Mouse (Mus musculus): Measurements from ENCODE around the gene Svep1. TPM values are rescaled to one million over a fixed set of nuclear protein-coding genes. Genes with fewer than 3 reads are reported as not detected.

The Svep1 gene
- total RNA-seq, 2 experiments from 2014 or later: 0.64 to 0.72 TPM

- H3K4me3 ChIP-seq: no peak overlapping the region
- H3K27ac ChIP-seq: no peak overlapping the region
- DNase-seq (ENCODE audit: low spot score in 2 of 2): no peak
- no peak for TF ChIP-seq CTCF (conservative IDR thresholded peaks at IDR 0.05)
Measured at GRCm38 (mm10) chr4:58097732-58098131, 108.9 kb downstream of the Svep1 start.

DNA sequence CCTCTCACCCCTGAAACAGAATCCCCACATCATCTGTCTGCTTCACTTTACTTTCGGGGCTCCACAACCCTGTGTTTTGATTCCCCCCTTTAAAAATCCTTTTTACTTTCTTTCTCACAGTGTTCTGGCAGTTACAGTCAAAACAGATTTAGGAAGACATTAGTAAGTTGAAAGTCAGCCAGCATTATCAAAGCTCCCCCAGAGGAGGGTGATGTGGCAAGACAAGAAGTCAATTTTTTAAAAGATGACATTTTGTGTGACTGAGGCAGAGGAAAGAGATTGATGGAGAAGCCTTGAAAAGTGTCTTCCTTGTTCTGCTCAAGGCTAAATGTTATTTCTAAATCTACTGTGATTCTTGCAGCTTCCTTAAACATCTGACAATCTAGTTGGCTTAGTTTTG is 119.9 kb downstream of the Svep1 start:
- no peak overlapping the region for H3K4me3 ChIP-seq

GRCm38 (mm10) chr4:58086151-58086550 is 120.5 kb downstream of the Svep1 start:
- TF ChIP-seq CTCF (conservative IDR thresholded peaks at IDR 0.05): no peak
- Histone ChIP-seq H3K4me3 (no peak overlapping the region), H3K27ac (no peak overlapping the region)
- DNase-seq (ENCODE audit: low spot score in 2 of 2): no peak

More for the DNA sequence above, 119.9 kb downstream of the Svep1 start:
- no peak overlapping the region for H3K27ac ChIP-seq
- TF ChIP-seq CTCF (conservative IDR thresholded peaks at IDR 0.05): no peak
- no peak for DNase-seq (ENCODE audit: low spot score in 2 of 2)

- no peak overlapping the region for H3K27ac ChIP-seq
- TF ChIP-seq CTCF (conservative IDR thresholded peaks at IDR 0.05): peak; percentile 40
- H3K4me3 ChIP-seq: no peak overlapping the region
- no peak for DNase-seq (ENCODE audit: low spot score in 2 of 2)
Measured at GRCm38 (mm10) chr4:58085340-58085739, 121.3 kb downstream of the Svep1 start.

DNA sequence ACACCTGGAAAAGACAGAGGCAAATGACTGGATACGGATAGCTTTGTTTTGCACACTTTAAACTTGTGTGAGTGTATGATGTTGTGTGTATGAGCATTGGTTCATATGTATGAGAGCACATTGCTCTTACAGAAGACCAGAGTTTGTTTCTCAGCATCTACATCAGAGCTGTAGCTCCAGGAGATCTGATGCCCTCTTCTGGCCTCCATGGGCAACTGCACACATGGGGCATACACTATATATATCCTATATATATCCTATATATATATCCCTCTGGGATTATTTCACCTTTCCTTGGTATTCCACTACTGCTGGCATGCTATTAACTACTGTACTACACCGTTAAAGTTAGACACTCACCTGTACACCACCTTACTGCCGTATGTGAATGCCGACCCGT is 122.5 kb downstream of the Svep1 start:
- Histone ChIP-seq H3K27ac (no peak overlapping the region), H3K4me3 (no peak overlapping the region)
- no peak for DNase-seq (ENCODE audit: low spot score in 2 of 2)
- no peak for TF ChIP-seq CTCF (conservative IDR thresholded peaks at IDR 0.05)

DNA sequence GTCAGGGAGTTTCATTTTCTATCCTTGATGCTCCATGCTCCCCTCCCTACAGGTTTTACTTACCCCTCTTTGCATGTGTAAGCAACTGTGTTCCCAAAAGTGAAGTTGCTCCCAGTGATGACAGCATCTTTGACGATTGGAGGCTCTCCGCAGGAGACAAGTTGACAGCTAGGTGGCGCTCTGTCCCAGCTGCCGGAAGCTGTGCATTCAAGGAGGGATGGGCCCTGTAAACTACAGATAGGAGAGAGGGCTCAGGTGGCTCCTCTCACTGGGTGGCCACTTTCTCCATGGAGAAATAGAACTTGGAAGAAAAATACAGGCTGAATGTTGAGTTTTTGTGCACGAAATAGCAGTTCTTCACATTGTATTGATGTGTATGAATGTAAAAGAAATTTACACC is 124.1 kb downstream of the Svep1 start:
- DNase-seq (ENCODE audit: low spot score in 2 of 2): peak; percentile 39 to 73
- Histone ChIP-seq H3K27ac (no peak overlapping the region), H3K4me3 (no peak overlapping the region)
- TF ChIP-seq CTCF (conservative IDR thresholded peaks at IDR 0.05): peak; percentile 99

DNA sequence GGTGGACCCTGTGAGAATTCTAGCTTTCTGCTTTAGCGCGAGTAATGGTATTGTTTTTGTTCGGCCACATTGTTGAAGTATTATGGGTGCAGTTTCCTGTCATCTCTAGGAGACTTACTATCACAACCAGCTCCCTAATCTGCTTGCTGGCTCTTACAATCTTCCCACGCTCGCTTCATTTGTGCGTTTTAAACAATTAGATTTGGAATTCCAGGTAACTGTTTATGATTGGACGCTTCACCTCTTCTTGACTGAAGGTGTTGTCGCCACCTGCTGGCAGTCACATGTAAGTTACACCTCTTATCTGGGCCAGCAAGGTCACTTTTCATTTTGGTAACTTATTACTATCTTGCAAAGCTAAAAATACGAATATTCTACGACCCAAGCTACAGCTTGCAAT is 127.0 kb downstream of the Svep1 start:
- peak; percentile 35 to 48 for DNase-seq (ENCODE audit: low spot score in 2 of 2)
- Histone ChIP-seq H3K4me3 (peak overlapping the region; percentile 39), H3K27ac (no peak overlapping the region)
- TF ChIP-seq CTCF (conservative IDR thresholded peaks at IDR 0.05): peak; percentile 94

DNA sequence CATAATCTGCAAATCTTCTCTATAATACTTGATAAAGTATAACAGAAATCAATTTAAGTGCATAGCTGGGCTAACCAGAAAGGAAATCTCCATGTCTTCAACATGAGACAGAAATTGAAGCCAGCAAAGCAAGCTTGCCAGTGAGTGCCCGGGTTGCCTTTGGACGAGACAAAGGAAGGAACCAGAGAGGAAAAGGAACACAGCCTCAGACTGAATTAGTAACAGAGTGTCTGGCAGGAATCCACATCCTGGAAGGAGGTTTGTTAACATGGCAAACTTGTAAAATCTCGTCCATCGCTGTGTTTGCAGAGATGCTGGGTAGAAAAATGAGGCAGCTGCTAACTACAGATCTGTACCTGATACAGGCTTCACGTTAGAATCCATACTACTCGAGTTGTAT is 128.7 kb downstream of the Svep1 start:
- peak; percentile 8 to 11 for DNase-seq (ENCODE audit: low spot score in 2 of 2)
- no peak for TF ChIP-seq CTCF (conservative IDR thresholded peaks at IDR 0.05)
- Histone ChIP-seq H3K4me3 (no peak overlapping the region), H3K27ac (no peak overlapping the region)

DNA sequence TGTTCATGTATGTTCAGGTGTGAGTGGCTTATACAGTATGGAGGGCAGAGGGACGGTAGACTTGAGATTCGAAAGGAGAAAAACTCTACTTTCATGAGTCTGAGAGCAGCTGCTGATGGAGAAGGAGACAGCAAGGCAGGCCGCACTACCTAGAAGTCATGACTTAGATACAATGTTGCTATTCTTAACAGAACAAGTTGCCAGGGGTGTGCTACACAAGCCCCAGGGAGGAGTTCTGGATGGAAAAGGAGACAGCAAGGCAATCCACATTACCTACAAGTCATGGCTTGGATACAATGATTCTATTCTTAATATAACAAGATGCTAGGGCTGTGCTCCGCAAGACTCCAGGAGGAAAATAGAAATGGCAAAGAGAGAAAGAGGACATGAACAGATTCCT is 129.1 kb downstream of the Svep1 start:
- no peak for DNase-seq (ENCODE audit: low spot score in 2 of 2)
- no peak for TF ChIP-seq CTCF (conservative IDR thresholded peaks at IDR 0.05)
- Histone ChIP-seq H3K4me3 (no peak overlapping the region), H3K27ac (no peak overlapping the region)

GRCm38 (mm10) chr4:58072888-58073287 is 133.8 kb downstream of the Svep1 start:
- TF ChIP-seq CTCF (conservative IDR thresholded peaks at IDR 0.05): no peak
- H3K4me3 ChIP-seq: no peak overlapping the region

DNA sequence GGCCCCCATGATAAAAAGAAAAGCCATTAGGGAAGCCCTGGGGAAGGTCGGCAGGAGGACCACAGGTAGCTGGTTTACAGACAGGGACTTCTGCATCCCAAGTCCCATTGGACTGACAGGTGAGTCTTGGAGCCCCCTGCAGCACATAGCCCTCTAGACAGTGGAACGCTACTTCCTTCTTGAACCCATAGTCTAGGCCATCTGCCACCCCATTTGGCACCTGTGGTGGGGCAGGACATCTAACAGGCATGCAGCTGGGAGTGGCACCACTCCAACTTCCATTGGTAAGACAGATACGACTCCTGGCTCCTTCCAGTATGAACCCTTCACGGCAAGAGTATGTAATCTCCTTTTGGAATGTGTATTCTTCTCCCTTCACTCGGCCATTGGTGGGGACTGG is 137.8 kb downstream of the Svep1 start:
- Histone ChIP-seq H3K4me3 (no peak overlapping the region), H3K27ac (no peak overlapping the region)
- no peak for DNase-seq (ENCODE audit: low spot score in 2 of 2)
- TF ChIP-seq CTCF (conservative IDR thresholded peaks at IDR 0.05): no peak

More at GRCm38 (mm10) chr4:58072888-58073287, 133.8 kb downstream of the Svep1 start:
- DNase-seq (ENCODE audit: low spot score in 2 of 2): no peak
- no peak overlapping the region for H3K27ac ChIP-seq

DNA sequence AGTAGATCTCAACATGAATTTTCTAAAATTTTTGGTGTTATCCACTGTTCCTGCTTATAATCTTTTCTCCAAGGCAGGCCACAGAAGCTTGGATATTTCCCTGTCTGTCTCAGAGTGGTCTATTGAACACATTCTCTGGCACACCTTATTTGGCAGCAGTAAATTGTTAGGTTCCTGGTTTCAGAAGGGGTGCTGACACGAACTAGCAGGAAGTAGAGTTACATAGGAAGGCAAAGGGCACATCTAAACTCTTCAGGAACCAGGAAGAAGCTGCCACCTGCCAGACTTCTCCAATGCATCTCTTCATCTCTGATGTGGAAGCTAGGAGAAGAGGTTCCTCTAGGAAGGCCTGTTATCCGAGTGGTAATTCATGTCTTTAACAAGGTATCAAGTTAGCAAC is 141.9 kb downstream of the Svep1 start:
- no peak for DNase-seq (ENCODE audit: low spot score in 2 of 2)
- no peak overlapping the region for H3K4me3 ChIP-seq
- TF ChIP-seq CTCF (conservative IDR thresholded peaks at IDR 0.05): no peak
- H3K27ac ChIP-seq: no peak overlapping the region

GRCm38 (mm10) chr4:58062933-58063332 is 143.7 kb downstream of the Svep1 start:
- Histone ChIP-seq H3K4me3 (no peak overlapping the region), H3K27ac (no peak overlapping the region)
- no peak for DNase-seq (ENCODE audit: low spot score in 2 of 2)
- TF ChIP-seq CTCF (conservative IDR thresholded peaks at IDR 0.05): no peak

GRCm38 (mm10) chr4:58055653-58056052 is 151.0 kb downstream of the Svep1 start:
- DNase-seq (ENCODE audit: low spot score in 2 of 2): no peak
- no peak for TF ChIP-seq CTCF (conservative IDR thresholded peaks at IDR 0.05)
- Histone ChIP-seq H3K27ac (no peak overlapping the region), H3K4me3 (no peak overlapping the region)

GRCm38 (mm10) chr4:58054441-58054840 is 152.2 kb downstream of the Svep1 start:
- H3K27ac ChIP-seq: no peak overlapping the region
- no peak for TF ChIP-seq CTCF (conservative IDR thresholded peaks at IDR 0.05)
- DNase-seq (ENCODE audit: low spot score in 2 of 2): no peak
- H3K4me3 ChIP-seq: no peak overlapping the region
